Mouse (Mus musculus) mature B cell (primary cell): ENCODE data around the gene Cd6.

Experiments
- in situ Hi-C: fragments of 300-500 bp; cut with MboI; formaldehyde crosslinking; loops from 2 replicates; pipeline ENCODE4 v1.14.3; 2019

The Cd6 gene

DNA sequence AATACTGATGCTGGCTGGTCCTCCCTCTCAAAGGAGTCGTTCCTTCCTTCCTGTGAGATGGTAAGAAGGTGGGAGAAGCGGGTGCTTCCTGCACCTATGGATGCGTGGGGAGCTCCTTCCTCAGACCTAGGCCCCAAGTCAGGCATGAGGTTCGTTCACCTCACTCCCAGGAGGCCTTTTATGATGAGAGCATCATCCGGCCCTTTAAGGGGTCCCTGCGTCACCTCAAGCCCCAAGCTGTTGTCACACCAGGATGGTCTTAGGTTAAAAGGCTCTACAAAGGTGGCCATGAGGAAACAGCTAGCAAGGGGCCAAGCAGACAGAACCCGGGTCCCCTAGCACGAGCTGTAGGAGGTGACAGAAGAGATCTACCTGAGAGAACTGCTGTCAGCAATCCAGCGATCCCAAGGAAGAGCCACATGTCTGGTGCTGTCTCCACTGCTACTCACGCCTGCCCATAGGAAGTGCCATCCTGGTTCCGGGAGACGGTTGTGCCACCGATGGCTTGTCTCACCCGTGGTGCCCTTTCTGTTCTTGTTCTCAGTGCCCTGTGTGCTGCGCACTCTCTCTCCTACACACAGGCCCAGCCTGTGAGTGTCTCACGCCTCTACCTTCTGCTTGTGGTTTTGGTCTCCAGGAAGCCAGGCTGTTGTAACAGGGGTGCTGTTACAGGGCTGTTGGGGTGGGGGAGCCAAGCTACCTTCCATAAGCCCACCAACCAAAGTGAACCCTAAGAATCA is at the start of gene Cd6:
TSS of gene Cd6 (minus strand) at position 623 of the 740 bp plus-strand sequence.
- in situ Hi-C loops, result no loop called here

DNA sequence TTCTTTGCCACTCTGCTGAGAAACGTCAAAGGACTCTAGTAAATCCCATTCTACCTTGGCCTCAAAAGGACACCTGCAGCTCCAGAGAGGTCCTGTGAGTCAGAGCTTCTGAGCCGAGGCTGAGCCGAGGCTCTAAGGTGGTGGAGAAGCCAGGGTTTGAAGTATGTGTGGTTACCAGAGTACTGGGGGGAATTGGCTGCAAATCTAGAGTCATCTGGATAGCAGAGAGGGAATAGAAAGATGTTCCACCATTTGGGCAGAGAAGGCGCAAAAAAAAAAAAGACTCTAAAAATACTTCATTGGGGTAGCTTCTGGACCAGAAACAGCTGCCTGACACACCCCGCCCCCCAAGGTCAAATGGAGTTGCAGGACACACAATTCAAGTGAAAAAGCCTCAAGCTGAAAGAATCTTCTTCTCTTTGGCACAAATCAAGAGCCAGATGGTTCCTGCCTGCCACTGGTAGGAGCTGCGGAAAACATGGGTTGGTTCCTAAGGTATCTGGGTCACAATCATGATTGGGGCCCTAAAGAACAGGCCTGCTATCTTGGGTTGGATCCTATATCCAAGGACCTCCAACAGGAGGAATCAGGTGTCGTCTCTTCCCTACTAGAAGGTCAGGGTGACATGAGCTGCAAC is 48.5 kb upstream of the Cd6 start:
- in situ Hi-C loops, result no loop called here

DNA sequence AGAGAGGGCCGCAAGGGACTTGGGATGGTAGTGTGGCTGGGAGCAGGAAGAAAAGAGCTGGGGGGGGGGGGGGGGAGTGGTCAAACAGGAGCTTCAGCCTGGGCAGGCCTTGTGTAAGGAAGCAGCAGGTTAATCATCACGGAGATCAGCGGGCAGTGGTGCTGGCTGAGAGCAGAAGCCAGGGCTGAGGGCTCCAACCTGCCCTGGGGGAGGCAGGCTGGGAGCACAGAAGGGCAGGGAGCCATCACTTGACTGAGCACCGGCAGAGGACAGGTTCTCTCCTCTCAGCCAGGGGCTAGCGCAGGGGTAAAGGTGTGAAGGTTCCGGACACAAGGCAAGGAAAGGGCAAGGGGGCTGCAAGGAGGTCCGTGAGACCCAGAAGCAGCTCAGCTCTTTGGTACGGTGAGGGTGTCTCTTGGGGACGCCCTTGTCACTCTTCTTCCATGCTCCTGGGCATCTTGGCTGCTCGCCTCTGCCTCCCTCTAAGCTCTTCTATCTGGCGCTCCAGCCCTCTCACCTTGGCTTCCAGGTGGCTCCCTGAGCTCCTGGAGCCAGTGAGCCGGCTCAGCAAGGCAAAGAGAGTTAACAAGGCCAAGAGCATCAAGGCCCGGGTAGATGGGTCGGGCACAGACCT is 41.6 kb upstream of the Cd6 start:
- in situ Hi-C loops, result no loop called here

DNA sequence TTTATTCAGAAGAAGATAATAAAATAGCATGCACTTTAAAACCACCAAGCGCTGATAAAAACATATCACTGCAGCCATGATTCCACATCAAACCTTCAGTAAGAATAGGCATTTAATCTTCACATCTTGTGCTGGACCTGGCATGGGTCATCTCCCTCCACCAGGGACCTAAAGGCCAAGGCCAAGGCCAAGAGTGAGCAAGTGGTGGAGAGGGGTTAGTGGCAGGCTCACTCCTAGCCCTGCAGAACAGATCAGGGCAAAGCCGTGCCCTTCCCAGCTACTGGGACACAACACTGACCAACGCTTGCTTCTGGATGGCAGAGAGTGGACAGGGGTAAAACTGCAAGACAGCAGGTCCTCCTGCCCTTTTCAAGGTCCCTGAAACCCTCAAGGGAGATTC is 40.8 kb upstream of the Cd6 start:
- in situ Hi-C loops, result no loop called here

DNA sequence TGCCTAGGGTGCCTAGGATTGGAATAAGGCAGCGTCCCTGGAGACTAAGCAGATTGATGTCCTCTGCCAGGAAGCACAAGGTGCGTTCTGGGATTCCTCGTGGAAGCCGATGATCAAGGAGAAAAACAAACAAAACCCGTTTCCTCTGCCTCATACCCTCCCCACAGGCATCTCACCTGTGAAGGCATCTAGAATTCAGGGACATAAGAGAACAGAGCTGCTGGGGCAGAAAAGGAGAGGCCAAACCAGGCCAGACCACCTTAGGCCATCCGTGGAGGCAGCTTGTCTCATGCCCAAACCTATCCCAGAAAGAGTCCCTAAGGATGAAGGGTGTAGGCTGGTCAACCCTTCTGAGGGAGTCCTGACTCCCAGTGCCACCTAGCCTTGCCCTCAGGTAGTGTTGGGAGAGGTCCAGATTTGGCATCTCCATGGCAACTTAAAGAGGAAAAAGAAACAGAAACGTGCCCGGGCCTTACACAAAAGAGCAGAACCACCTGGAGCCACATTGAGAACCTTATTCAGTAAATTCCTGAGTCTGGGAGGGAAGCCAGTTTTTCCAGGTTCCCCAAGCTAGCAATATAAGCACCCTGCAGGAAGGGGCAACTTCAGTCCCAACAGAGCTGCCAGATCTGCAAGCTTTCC is 40.1 kb upstream of the Cd6 start, which contains the start of gene Tmem132a:
TSS of gene Tmem132a (minus strand) at position 55 of the 642 bp plus-strand sequence.
- in situ Hi-C loops, result no loop called here

DNA sequence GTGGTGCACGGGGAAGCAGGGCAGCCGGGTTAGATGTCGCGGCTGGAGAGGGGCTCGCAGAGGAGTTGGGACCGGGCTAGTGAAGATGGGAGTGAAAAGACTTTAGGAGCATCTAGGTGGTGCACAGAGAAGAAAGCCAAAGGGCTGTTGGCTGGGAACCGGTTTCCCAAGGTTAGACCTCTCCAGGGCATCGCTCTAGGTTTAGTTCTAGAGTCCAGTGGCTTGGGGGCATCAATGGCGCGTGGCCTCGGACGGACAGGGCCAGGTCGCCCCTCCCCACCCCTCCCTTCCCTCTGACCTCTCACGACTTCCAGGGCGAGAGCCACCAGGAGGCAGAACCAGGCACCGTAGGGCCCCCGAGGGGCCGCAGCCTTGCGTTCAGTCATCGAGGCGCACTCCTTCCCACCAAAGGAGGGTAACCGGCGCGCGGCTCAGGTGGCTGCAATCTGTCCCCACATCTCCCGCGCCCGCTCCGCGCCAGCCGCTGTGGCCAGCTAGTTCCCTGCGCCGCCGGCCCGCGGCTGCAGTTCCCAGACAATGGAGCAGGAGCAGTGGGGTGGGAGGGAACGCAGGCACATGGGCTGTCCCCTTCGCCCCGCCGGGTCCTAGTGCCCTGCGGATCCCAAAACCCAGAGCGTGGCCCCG is 39.5 kb upstream of the Cd6 start:
- in situ Hi-C loops, result no loop called here

DNA sequence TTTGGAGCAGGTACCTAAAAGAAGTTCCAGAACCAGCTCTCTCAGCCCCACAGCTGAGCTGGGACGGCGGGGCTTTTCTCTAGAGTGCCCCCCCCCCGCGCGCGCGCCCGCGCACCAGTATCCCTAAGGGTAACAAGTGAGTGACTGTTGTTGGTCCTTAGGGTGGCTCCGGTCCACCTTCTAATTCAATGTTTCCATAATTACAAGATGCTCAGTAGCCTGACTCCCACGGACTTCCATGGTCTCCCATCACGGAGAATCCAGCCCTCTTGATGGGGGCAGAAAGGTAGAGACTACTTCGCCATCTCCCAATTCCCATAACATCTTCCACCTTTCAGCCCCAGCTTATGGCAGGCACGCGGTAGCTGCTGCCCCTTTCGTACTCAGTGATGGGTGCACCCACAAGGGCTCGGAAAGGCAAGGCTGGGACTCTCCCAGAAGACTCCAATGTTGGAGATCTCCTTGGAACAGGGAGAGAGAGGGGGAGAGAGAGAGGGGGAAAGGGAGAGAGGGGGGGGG is 38.8 kb upstream of the Cd6 start:
- in situ Hi-C loops, result no loop called here

DNA sequence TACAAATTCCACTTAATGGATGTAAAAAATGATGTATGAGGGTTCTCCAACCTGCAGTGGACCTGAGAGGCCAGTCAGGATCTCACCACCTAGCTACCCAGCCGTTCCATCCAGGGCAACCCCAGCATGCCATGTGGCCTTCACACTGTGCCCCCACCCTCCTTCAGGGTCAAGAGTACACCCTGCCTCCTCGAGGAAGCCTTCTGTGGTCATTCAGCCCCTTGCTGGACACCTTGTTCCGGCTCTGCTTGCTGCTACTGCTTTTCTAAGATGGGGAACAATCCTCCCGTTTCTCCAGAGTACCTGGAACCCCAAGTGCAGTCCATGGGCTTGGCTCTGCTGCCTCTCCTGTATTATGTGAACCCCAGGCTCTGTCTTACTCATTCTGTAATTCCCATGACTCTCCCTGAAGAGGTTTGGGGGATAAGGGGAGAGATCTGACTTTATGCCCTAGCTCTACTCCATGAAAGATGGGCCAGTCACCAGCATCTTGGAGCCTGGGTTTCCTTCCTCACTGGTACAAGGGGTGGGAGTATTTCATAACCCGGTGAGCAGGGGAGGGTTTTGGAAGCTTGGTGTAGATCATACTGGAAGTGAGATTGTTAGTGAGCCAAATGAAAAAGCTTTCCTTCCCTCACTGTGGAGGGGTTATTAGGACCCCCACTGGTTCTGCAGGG is 38.2 kb upstream of the Cd6 start:
- in situ Hi-C loops, result no loop called here

DNA sequence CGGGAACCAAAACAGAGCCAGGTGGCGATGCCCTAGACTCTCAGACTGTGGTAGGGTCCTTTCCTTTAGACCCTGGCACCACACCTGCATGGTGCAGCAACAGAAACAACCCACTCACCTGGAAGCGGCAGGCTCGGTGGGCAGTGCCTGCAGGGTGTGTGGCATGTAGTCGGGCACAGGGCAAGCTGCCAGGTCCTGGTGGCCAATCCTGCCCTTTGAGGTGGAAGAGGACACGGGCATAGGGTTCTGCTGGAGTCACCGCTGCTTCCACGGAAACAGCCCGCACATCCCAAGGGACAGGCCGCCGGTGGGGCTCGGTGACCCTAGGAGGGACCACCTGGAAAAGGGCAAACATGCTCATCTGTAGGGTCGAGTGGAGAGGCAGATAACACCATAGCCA is 36.5 kb upstream of the Cd6 start:
- in situ Hi-C loops, result no loop called here

DNA sequence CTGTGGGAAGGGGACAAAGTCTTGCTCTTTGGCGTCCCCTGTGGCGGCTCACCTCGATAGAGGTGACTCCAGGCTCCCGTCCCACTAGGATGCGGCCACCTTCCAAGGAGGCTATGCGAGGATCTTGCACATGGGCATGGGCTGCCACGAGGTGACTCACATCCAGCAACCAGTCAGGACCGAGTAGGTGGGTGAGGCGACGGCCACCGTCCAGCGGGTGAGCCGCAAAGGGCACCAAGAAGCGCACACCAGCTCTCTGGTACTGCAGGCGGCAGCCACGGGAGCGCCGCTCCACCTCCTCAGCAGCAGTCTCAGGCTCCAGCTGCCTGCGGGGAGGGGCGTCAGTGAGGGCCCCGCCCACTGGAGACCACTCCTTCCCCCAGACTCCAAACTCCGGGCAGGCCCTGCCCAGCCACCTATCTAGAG is 30.2 kb upstream of the Cd6 start:
- in situ Hi-C loops, result no loop called here

DNA sequence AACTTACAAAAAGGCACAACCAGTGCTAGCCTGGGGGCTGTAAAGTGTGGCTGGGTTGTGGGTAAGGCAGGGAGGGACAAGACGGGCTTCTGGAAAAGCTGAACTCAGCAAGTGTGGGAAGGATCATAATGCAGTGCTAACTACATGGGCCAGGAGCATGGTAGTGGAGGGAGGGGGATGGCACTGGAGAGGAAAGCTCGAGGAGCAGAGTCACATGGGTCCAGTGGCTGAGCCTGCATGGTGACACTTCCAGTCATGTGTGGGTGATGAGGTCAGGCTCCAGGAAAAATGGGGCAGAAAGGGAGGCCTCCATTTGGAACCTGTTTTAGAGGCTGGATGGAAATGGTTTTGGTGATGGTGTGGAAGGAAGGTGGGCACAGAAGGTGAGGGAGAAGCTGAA is 26.7 kb upstream of the Cd6 start:
- in situ Hi-C loops, result no loop called here

DNA sequence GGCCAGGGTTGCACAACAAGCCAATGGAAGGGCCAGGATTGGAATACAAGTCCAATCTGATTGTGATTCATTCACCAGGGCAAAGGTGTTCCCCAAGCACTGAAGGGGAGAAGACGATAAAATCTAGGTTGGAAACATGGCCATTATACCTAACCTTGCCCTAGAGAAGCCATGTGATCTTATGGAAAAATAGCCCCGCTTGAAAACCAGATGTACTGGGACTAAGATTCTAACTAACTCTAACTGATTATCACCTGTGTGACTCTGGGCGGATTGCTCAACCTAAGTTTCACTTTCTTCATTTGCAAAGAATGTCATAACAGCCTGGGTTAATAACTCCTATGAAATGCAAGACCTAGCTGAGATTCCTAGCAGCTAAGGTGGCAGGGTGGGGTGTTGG is 25.6 kb upstream of the Cd6 start:
- in situ Hi-C loops, result no loop called here

DNA sequence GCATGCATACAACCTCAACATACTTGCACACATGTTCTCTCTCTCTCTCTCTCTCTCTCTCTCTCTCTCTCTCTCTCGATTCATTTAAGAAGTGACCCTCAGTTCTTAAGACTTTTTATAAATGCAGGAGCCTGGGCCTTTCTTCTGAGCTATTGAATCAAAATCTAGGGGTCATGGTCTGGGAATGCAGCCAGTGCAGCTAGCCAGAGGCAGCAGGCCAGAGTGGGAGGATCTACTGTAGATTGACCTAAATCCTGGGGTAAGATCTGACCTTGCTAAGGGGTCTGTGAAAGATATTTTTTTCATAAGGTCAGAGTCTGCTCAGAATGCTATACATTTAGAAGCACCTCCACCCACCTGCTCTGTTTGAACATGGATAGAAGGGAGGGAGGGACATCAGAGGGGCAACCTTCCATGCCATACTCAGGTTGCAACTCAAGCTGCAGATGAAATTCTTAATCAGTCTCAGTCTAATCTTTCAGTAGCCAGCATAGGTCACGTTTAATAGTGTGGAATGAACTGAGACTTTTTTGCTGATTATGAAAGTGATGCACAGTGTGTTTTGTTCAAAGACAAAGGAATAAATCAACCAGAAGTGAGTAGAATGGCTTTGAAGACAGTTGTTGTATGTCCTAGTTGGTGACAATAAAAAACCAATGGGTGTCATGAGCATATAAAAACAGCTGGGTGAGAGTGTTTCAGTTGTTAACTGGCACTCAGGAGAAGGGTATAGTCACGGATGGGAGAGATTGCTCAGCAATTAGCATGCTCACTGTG is 17.6 kb upstream of the Cd6 start:
- in situ Hi-C loops, result no loop called here

DNA sequence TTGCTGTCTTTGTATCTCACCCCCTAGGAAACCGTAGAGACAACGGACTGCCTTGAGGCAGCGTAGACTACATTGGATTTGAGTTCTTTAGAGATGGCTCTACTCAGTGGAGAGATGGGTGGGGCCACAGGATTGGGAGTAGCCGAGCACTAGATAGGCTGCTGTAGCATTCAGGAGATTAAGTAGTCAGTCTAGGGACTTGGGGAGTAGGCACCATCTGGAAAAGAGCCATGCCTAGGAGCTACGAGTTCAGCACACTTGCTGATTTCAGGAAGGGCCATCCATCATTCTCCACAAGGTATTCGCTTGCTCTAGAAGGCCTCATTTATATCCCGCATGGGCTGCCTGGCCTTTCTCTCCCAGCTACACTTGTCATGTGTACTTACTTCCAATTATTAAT is 16.3 kb upstream of the Cd6 start:
- in situ Hi-C loops, result no loop called here

DNA sequence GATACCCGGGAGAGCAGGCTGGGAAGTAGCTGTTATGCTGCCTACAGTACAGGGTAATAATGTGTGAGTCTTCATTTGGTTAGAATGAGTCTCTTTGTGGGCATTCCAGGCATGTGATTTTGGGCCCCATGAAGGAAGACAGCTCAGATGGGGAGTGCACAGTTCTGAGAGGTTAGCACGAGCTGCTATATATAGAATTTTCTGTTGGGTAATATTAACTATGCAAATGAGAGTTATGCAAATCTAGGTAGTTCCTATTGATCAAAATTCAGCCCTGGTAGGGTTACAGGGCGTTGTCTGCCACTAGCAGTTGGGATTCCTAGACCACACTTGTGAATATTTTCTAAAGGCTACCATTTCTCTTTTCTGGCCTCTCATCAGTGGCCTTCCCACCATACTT is 15.6 kb upstream of the Cd6 start:
- in situ Hi-C loops, result no loop called here

DNA sequence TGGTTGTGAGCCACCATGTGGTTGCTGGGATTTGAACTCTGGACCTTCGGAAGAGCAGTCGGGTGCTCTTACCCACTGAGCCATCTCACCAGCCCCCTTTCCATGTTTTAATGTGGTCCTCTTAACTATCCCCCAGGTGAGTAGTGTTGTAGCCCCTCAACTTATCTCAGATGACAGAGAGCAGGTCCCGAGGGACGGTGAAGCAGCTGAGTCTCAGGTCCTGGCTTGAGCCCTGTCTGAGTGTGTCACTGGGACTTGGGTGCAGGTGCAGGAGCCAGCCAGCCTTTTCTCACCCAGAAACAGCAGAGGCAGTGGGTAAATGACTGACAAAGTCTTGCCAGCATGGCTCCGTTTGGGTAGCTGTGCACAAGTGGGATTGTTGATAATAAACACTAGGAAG is 14.3 kb upstream of the Cd6 start:
- in situ Hi-C loops, result no loop called here

DNA sequence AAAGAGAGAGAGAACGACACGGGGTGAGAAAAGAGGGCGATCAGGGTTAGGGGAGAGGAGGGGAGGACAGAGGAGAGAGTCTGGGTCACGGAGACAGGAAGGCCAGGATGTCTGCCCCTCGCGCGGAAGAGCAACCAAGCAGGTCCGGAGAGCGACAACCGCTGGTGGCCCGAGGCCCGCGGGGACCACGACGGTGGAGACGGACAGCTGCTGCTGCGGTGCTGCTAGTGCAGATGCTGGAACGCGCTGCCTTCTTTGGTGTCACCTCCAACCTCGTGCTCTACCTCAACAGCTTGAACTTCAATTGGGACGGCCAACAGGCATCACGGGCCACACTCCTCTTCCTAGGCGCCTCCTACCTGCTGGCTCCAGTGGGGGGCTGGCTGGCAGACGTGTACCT is 13.1 kb upstream of the Cd6 start:
- in situ Hi-C loops, result no loop called here

DNA sequence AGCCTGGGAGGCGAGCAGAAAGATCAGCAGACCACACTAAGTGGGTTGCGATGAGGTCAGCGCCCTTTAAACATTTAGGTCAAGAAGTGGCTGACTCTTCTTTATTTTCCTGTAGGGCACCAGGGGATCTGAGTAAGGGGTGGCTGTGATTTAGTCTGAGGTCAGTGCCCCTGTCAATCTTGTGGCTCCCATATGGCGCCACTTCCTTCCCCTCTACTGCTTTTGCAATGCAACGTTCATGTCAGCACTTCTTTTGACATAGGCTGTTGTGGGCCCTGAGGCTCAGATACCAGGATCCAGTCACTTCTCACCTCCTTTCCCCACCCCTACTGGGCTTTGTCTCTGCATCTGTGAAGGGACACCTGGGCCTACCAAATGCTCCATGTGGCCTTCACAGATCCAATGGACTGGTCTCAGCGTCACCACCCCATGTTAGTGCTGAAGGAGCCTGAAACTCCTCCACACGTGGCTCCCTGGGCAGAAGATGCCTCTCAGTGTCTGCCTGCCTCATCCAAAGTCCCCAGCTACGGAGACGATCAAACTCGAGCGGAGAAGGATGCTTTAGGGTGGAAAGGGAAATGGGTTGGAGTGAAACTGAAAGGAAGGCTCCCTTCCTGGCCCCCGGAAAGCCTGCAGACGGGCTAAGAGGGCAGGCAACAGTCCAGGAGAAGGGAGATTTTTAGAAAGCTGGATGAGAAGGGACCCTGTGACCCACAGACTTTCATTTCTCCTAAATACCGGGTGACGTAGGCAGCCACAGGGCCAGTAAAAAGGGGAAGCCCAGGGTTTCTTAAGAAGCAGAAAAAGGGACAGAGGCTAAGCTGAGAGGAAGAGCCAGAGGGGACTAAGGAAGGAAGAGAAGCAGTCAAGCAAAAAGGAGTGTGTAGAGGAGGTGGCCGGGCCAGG is 12.1 kb upstream of the Cd6 start:
- in situ Hi-C loops, result no loop called here
